Mouse (Mus musculus) leukemia stem cell, adult 10-12 weeks (primary cell): ENCODE results near the gene 2810006K23Rik. TPM values are rescaled to one million over a fixed set of nuclear protein-coding genes. Genes with fewer than 3 reads are reported as not detected.

Experiments used
- polyA plus RNA-seq: library from polyadenylated mRNA; stranded (reverse); fragments of >175 nt; gene quantifications from 2 replicates; pipeline ENCODE4 v1.2.3, GENCODE M21; 2012; ENCODE audit warnings: low replicate concordance

The 2810006K23Rik gene
- polyA plus RNA-seq: 1.3 and 5.2 TPM in 2 replicates

DNA sequence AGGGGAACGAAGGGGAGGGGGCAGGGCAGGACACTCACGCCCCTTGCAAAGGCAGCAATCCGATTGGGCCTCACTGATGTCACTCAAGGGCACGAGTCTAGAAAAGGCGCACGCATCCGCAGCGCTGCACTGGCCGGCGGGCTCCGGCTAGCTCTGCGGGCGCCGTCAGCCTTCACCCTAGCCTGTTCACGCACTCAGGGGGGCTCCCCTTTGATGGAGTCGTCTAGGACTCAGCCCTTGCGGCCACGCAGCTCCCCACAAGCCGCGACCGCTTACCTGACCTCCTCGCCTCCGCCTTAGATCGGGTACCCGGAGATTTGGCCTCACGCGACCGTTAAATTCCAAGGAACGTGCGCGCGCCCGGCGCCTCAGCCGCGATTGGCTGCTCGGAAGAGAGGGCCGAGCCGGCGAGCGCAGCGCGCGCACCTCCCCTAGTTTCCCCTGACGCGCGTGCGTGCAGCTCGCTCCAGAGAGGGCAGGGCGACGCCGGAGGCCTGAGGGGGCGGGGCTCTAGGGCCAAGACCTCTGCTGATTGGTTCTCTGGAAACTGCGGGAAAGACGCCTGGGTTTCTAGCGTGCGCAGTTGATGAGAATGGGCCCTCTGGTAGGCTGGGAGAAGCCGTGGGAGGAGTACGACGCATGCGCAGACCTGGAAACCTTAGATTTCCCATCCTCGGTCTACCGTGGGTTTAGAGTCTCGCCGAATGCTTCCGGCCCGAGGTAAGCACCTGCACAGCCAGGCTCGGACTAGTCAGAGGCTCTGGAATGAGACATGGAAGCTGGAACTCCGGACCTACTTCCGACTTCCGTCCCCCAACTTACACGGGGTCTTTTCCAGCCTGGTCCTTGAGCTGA, at the start of gene 2810006K23Rik, which contains the start of gene Mphosph9:
2810006K23Rik (plus strand) TSS at position 580 of the 855 bp plus-strand sequence.
Mphosph9 (minus strand) TSS at position 463 of the 855 bp plus-strand sequence.

DNA sequence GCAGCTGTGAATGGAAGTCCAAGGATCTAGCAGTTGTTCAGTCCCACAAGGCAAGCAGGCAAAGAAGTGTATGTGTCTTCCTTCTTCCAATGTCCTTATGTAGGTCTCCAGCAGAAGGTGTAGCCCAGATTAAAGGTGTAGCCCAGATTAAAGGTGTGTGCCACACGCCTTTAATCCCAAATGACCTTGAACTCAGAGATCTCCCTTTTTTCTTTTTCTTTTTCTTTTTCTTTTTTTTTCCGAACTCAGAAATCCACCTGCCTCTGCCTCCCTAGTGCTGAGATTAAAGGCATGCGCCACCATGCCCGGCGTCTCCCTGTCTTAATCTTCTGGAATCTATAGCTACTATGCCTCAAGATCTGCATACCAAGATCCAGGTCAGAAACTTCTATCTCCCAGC, 35.1 kb downstream of the 2810006K23Rik start, which contains the start of gene Cdk2ap1:
Cdk2ap1 (minus strand) TSS at position 101 of the 400 bp plus-strand sequence.

Other genes starting within 250 kb of the 2810006K23Rik start
- 16.0 and 26.3 TPM in 2 replicates for gene Abcb9, start 232.3 kb upstream of the 2810006K23Rik start, polyA plus RNA-seq
- gene Ogfod2, start 215.8 kb upstream of the 2810006K23Rik start, polyA plus RNA-seq: 54.6 and 96.2 TPM in 2 replicates
- gene Arl6ip4, start 212.0 kb upstream of the 2810006K23Rik start, polyA plus RNA-seq: 83.4 and 85.2 TPM in 2 replicates
- 47.0 and 62.8 TPM in 2 replicates for gene Pitpnm2, start 78.3 kb upstream of the 2810006K23Rik start, polyA plus RNA-seq
- gene Mphosph9, start 117 bp upstream of the 2810006K23Rik start, polyA plus RNA-seq: 7.0 and 12.1 TPM in 2 replicates
- 211 and 306 TPM in 2 replicates for gene Cdk2ap1, start 35.0 kb downstream of the 2810006K23Rik start, polyA plus RNA-seq
- 7.6 and 10.7 TPM in 2 replicates for gene Sbno1, start 97.9 kb downstream of the 2810006K23Rik start, polyA plus RNA-seq
- 106 and 213 TPM in 2 replicates for gene Kmt5a, start 111.8 kb downstream of the 2810006K23Rik start, polyA plus RNA-seq
- gene Rilpl2, start 150.3 kb downstream of the 2810006K23Rik start, polyA plus RNA-seq: 18.5 and 24.8 TPM in 2 replicates
- 6.7 and 7.4 TPM in 2 replicates for gene Snrnp35, start 155.0 kb downstream of the 2810006K23Rik start, polyA plus RNA-seq
- 2.3 and 6.7 TPM in 2 replicates for gene Rilpl1, start 203.3 kb downstream of the 2810006K23Rik start, polyA plus RNA-seq
- 55.3 and 239 TPM in 2 replicates for gene Tmed2, start 212.6 kb downstream of the 2810006K23Rik start, polyA plus RNA-seq
- gene Ddx55, start 224.8 kb downstream of the 2810006K23Rik start, polyA plus RNA-seq: 19.2 and 32.0 TPM in 2 replicates